Mouse (Mus musculus): ENCODE data around the gene Vsig10l.

GRCm38 (mm10) chr7:43475706-43476105 lies 12.8 kb downstream of the Vsig10l start:
- TF ChIP-seq POLR2A (IDR thresholded peaks at IDR 0.05; ENCODE audit: borderline replicate concordance, insufficient read depth, low read length) (no peak), CTCF (IDR thresholded peaks at IDR 0.05; ENCODE audit: borderline replicate concordance, insufficient read depth, low read depth, low read length) (no peak; the same call in 1 of the 2 replicates)

Data from cerebellum, adult 2 months (tissue).